Mouse (Mus musculus) neutrophil, adult 59 days (primary cell): ENCODE data around the gene Tmem150c. TPM values are rescaled to one million over a fixed set of nuclear protein-coding genes. Genes with fewer than 3 reads are reported as not detected.

Experiments used
- total RNA-seq, 2 experiments: library from RNA; stranded (reverse); gene quantifications; 1 replicate in 1 of 2; 2 replicates in 1 of 2; pipeline ENCODE4 v1.2.4; 2023

Gene Tmem150c
- not detected for total RNA-seq

DNA sequence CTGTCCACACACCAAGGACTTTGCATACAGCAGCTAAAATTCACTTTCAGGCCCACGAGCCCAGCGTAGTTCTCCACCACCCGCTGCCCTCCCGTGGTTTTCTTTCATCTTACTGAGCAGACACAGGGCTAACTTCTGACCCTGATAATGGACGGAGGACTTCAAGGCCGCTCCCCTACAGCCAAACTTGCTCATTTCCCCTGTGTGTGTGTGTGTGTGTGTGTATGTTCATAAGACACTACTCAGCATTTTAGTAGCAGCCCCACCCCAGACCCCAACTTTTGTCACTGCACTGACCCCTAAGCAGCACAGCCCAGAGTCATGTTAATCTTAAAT is at the start of gene Tmem150c:
TSS of gene Tmem150c (minus strand) at position 171 of the 336 bp plus-strand sequence.

DNA sequence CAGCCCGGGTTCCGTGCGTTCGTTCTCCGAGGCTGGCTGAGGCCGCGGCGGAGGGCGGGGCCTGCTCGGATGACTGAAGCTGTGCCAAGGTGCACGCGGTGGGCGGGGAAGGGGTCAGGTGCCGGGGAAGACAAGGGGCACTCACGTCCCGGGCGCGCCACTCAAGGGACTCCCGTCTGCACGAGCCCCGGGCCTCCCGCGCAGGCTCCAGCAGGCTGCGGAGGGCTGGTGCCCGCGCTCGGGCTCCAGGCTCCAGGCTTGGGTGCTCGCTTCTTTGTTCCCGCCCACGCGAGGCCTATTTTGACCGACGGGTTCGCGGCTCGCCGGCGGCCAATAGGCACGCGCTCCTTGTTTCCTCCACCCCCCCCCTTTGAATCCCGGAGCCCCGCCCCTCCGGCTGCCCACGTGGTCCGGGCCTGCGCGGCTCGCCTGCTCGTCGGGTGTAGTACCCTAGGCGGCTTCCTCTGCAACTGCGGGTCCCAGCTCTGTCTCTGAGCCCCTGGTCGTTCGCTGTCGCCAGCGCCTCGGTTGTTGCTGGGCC is 119.9 kb downstream of the Tmem150c start, which contains the start of the genes Hnrnpdl and Enoph1:
TSS of gene Hnrnpdl (minus strand) at position 63 of the 541 bp plus-strand sequence.
TSS of gene Enoph1 (plus strand) at position 384 of the 541 bp plus-strand sequence.

Other genes with a start within 250 kb of the Tmem150c start
- 100 to 1,000 TPM; 219 to 230 TPM for gene Hnrnpd, start 180.9 kb downstream of the Tmem150c start, total RNA-seq
- gene 4930524J08Rik, start 180.7 kb downstream of the Tmem150c start, total RNA-seq, result 1 to 10 TPM in 1 of 2 experiments, under 1 TPM in 1; 0.93 to 2.4 TPM
- gene Hnrnpdl, start 120.1 kb downstream of the Tmem150c start, total RNA-seq, result 100 to 1,000 TPM; 158 to 164 TPM
- gene Enoph1, start 119.8 kb downstream of the Tmem150c start, total RNA-seq, result 10 to 100 TPM; 12.6 to 19.9 TPM